In genomic region chr16:43663978-43664579, GRCm38 (mm10) we compare ENCODE assay signal across 14 mouse cellular contexts. TPM values are rescaled to one million over a fixed set of nuclear protein-coding genes. Genes with fewer than 3 reads are reported as not detected.
DNase-seq lines count a peak whose midpoint lies in the region.
"Had no signal": no experiment of that assay in that cellular context is flagged by ENCODE, and none has a peak within 500 bp of the region (broad histone marks: within the 10 kb centered on the region; RNA-seq: fewer than 3 reads in every experiment).

Tigit (minus strand) TSS chr16:43664146.

- DNase-seq in heart, adult 11 months, result peak; percentile 73
- DNase-seq in heart, adult 8-10 months (ENCODE audit: low spot score), result no peak
- DNase-seq in 416B (ENCODE audit: low read depth), result peak; percentile 91
- DNase-seq in NIH3T3 (ENCODE audit: low read depth), result peak; percentile 15
- DNase-seq in naive thymus-derived CD4-positive, alpha-beta T cell, adult 2 months (ENCODE audit: low read depth), result peak; percentile 77
- DNase-seq in ovary, adult 18-20 months (ENCODE audit: low spot score), result no peak
- DNase-seq in embryo, embryonic 10 days (ENCODE audit: low spot score), result no peak
- no peak for DNase-seq in left cerebral cortex, adult 11 months (ENCODE audit: low spot score)
- DNase-seq: cerebellum, postnatal 25 days; gastrocnemius, adult 2 months; retina, postnatal 1 day had no signal

RNA-seq across cellular contexts. Expression of gene Tigit, which starts in this region (rescaled TPM):
- not detected for total RNA-seq in heart, adult 8-10 months (2022)
- total RNA-seq: gastrocnemius, adult 2 months; layer of hippocampus, postnatal 10 days; left cerebral cortex, postnatal 36 days; megakaryocyte progenitor cell, adult 5-6 weeks had no signal

Comparison
In these comparisons a context has a peak if more than half of its experiments do, and no peak if none do; other contexts are left out.
1. DNase-seq: peak in heart, adult 11 months (single experiment), 416B (single experiment), NIH3T3 (single experiment) and naive thymus-derived CD4-positive, alpha-beta T cell, adult 2 months (single experiment); none in heart, adult 8-10 months (single experiment), ovary, adult 18-20 months (single experiment), embryo, embryonic 10 days (single experiment) and left cerebral cortex, adult 11 months (single experiment).